Mouse (Mus musculus) limb, embryonic 14.5 days (tissue): ENCODE results near the gene Slc9a2. TPM values are rescaled to one million over a fixed set of nuclear protein-coding genes. Genes with fewer than 3 reads are reported as not detected.

ENCODE experiments used
- ATAC-seq: fragments of 200-750 bp; cut with Nextera tagmentation; 2 replicates; pipeline ENCODE4 v1.8.0; 2017; ENCODE audit warnings: low read depth, moderate number of reproducible peaks, moderate TSS enrichment; ENCODE audit not compliant: low FRiP score
- DNase-seq: peaks from one replicate; pipeline ENCODE4 v3.0.0-alpha.2; 2015; ENCODE audit warnings: low spot score
- H3K27ac ChIP-seq: fragments of 300-500 bp; sonication (generic); replicated peaks from 2 replicates; pipeline ENCODE4 v1.5.1; 2014; ENCODE audit warnings: low read depth, mild to moderate bottlenecking, low read length, moderate library complexity, mixed read lengths
- H3K27me3 ChIP-seq: fragments of 300-500 bp; sonication (generic); 2 replicates; pipeline ENCODE4 v1.6.1; 2014; ENCODE audit warnings: low read length, mixed read lengths; ENCODE audit not compliant: control insufficient read depth, insufficient read depth
- H3K36me3 ChIP-seq: fragments of 300-500 bp; sonication (generic); 2 replicates; pipeline ENCODE4 v1.6.1; 2014; ENCODE audit warnings: mild to moderate bottlenecking, low read length, moderate library complexity, mixed read lengths; ENCODE audit not compliant: control insufficient read depth, insufficient read depth
- H3K4me1 ChIP-seq: fragments of 300-500 bp; sonication (generic); 2 replicates; pipeline ENCODE4 v1.6.1; 2014; ENCODE audit warnings: antibody characterized with exemption, low read length, mixed read lengths; ENCODE audit not compliant: control insufficient read depth, insufficient read depth
- H3K4me2 ChIP-seq: fragments of 300-500 bp; sonication (generic); replicated peaks from 2 replicates; pipeline ENCODE4 v1.6.1; 2014; ENCODE audit warnings: low read depth, mild to moderate bottlenecking, low read length, moderate library complexity; ENCODE audit not compliant: severe bottlenecking
- H3K4me3 ChIP-seq: fragments of 300-500 bp; sonication (generic); replicated peaks from 2 replicates; pipeline ENCODE4 v1.5.1; 2014; ENCODE audit warnings: low read length
- H3K9ac ChIP-seq: fragments of 300-500 bp; sonication (generic); 2 replicates; pipeline ENCODE4 v1.6.1; 2014; ENCODE audit warnings: mild to moderate bottlenecking, low read depth, low read length, moderate library complexity; ENCODE audit not compliant: severe bottlenecking
- H3K9me3 ChIP-seq: fragments of 300-500 bp; sonication (generic); 2 replicates; pipeline ENCODE4 v1.6.1; 2016; ENCODE audit warnings: low read length; ENCODE audit not compliant: control insufficient read depth
- POLR2A ChIP-seq: fragments of 200-500 bp; IDR thresholded peaks from 2 replicates; pipeline ENCODE4 v1.8.0; 2012; ENCODE audit warnings: inconsistent platforms, mild to moderate bottlenecking, moderate library complexity, borderline replicate concordance; ENCODE audit not compliant: insufficient read depth, insufficient read length; ENCODE audit errors: extremely low read depth
- WGBS: fragments of 180-500 bp; shearing (Covaris S2); extraction: QIAGEN DNeasy Blood & Tissue Kit; methylation state at CpG from one replicate; pipeline ENCODE4 v1.1.7; 2014; 5-methylcytosine and 5-hydroxymethylcytosine counted together
- polyA plus RNA-seq, 2 experiments: library from polyadenylated mRNA; depleted of rRNA in 1 of 2; stranded (reverse) in 1 of 2; unstranded in 1 of 2; fragments of >200 nt; fragmentation: Nextera tagmentation in 1 of 2; extraction: Ambion mirVana in 1 of 2; gene quantifications; 2 replicates each; pipeline versions ENCODE4 v1.2.1 to v1.2.3; 2012 to 2014

Slc9a2 gene
- polyA plus RNA-seq (2012; rRNA removed) (2.7 and 3.4 TPM in 2 replicates), polyA plus RNA-seq (2014; fragmentation: Nextera tagmentation; extraction: Ambion mirVana) (0.72 and 0.87 TPM in 2 replicates)

GRCm38 (mm10) chr1:40680067-40680867, at the start of gene Slc9a2:
Gene Slc9a2, plus strand, starts transcription at chr1:40680574.
- 2% methylated on average over 25 of the region's 25 CpGs for WGBS
- H3K4me1 ChIP-seq = peaks cover 5% of the 10 kb centered on the region; the same call in 1 of the 2 replicates
- peak within 1 kb of the TSS; percentile 55 for H3K4me3 ChIP-seq
- H3K27ac ChIP-seq = no peak within 1 kb of the TSS
- ATAC-seq (no peak), DNase-seq (no peak)
- no peaks in the 10 kb centered on the region for H3K36me3 ChIP-seq
- H3K4me2 ChIP-seq = peak within 1 kb of the TSS; percentile 99
- H3K27me3 ChIP-seq = peaks cover 52% of the 10 kb centered on the region
- H3K9ac ChIP-seq = peak within 1 kb of the TSS; percentile 46; the same call in 1 of the 2 replicates
- no peaks in the 10 kb centered on the region for H3K9me3 ChIP-seq
- no peak for TF ChIP-seq POLR2A

DNA sequence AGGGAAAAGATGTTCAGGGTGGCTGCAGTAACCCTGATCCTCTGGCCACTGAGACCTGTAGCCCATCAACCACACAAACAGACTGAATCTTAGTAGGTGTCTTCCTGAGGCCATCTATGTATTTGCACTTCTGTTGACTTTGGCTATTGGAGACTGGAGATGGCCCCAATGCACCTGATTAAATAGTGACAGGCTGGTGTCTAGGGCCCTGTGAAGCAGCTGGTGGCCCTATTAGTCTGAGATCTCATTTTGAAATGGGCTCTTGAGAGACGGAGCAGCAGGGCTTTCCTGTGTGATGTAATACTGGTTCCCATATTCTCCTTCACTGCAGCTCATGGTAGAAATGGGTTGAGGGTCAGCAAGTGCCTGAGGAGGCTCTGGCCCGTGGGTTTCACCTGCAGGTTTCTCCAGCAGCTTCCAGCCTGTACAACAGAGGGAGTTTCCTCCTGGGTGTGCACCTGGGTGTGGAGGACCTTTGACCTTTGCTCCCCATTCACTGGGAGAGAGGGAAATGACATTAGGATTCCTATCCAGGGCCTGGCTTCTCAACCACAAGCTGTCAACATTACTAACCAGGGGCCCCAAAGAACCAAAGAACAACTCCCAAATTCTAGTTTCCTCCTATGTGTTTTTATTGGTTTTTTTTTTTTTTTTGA, 47.8 kb upstream of the Slc9a2 start:
- no peak for TF ChIP-seq POLR2A
- WGBS = 44% methylated on average over 2 of the region's 2 CpGs
- no peaks in the 10 kb centered on the region for H3K4me1 ChIP-seq

GRCm38 (mm10) chr1:40634608-40635007, 45.8 kb upstream of the Slc9a2 start:
- H3K9ac ChIP-seq = no peak overlapping the region
- no peaks in the 10 kb centered on the region for H3K4me1 ChIP-seq
- ATAC-seq (no peak), DNase-seq (no peak)
- 83% methylated on average over 4 of the region's 4 CpGs for WGBS
- TF ChIP-seq POLR2A = no peak
- H3K27ac ChIP-seq = no peak overlapping the region
- H3K9me3 ChIP-seq = no peaks in the 10 kb centered on the region
- H3K4me2 ChIP-seq = no peak overlapping the region
- H3K27me3 ChIP-seq = no peaks in the 10 kb centered on the region
- H3K4me3 ChIP-seq = no peak overlapping the region
- no peaks in the 10 kb centered on the region for H3K36me3 ChIP-seq

More for the DNA sequence above, 47.8 kb upstream of the Slc9a2 start:
- Histone ChIP-seq H3K9me3 (no peaks in the 10 kb centered on the region), H3K9ac (no peak overlapping the region), H3K27ac (no peak overlapping the region), H3K27me3 (no peaks in the 10 kb centered on the region), H3K4me3 (no peak overlapping the region), H3K4me2 (no peak overlapping the region), H3K36me3 (no peaks in the 10 kb centered on the region)
- no peak for DNase-seq
- no peak for ATAC-seq

GRCm38 (mm10) chr1:40648234-40648633, 32.1 kb upstream of the Slc9a2 start:
- Histone ChIP-seq H3K27me3 (no peaks in the 10 kb centered on the region), H3K9me3 (no peaks in the 10 kb centered on the region), H3K27ac (no peak overlapping the region), H3K36me3 (no peaks in the 10 kb centered on the region), H3K4me3 (no peak overlapping the region), H3K9ac (no peak overlapping the region), H3K4me2 (no peak overlapping the region), H3K4me1 (no peaks in the 10 kb centered on the region)
- DNase-seq = no peak
- TF ChIP-seq POLR2A = no peak
- ATAC-seq = no peak
- WGBS = 52% methylated on average over 2 of the region's 2 CpGs

- WGBS = 63% methylated on average over 6 of the region's 6 CpGs
- ATAC-seq = no peak
These were observed 29.4 kb upstream of the Slc9a2 start for GRCm38 (mm10) chr1:40650803-40651497.

More at GRCm38 (mm10) chr1:40650803-40651497, 29.4 kb upstream of the Slc9a2 start:
- no peaks in the 10 kb centered on the region for H3K36me3 ChIP-seq
- no peak overlapping the region for H3K4me3 ChIP-seq
- no peak overlapping the region for H3K9ac ChIP-seq
- no peaks in the 10 kb centered on the region for H3K27me3 ChIP-seq
- no peaks in the 10 kb centered on the region for H3K4me1 ChIP-seq
- DNase-seq = no peak
- H3K4me2 ChIP-seq = no peak overlapping the region
- no peak overlapping the region for H3K27ac ChIP-seq
- no peaks in the 10 kb centered on the region for H3K9me3 ChIP-seq
- TF ChIP-seq POLR2A = no peak
